Mouse (Mus musculus) MEL (cell line): Measurements from ENCODE around the gene Trir. TPM values are rescaled to one million over a fixed set of nuclear protein-coding genes. Genes with fewer than 3 reads are reported as not detected.

Source experiments
- DNase-seq: peaks from one replicate; pipeline ENCODE4 v3.0.0; 2011; ENCODE audit warnings: low read depth, low spot score
- H3K27ac ChIP-seq: 2 replicates; pipeline ENCODE4 v1.5.1; 2012; ENCODE audit warnings: low read depth, mild to moderate bottlenecking, control low read depth, low read length, moderate library complexity; ENCODE audit not compliant: control insufficient read depth
- H3K27me3 ChIP-seq, 2 experiments: fragments of 150-350 bp in 1 of 2; sonication (generic) in 1 of 2; 2 replicates each; pipeline ENCODE4 v1.6.1; 2012; ENCODE audit warnings: low read length in 2 of 2, mild to moderate bottlenecking in 2 of 2, improper control_type of control experiment in 1 of 2, moderate library complexity in 1 of 2; ENCODE audit not compliant: insufficient read depth in 2 of 2, control insufficient read depth in 1 of 2
- H3K36me3 ChIP-seq, 2 experiments: 2 replicates each; pipeline ENCODE4 v1.6.1; 2012 to 2014; ENCODE audit warnings: low read length in 2 of 2, improper control_type of control experiment in 1 of 2, inconsistent platforms in 1 of 2, mild to moderate bottlenecking in 1 of 2; ENCODE audit not compliant: insufficient read depth in 2 of 2, control insufficient read depth in 1 of 2
- H3K4me1 ChIP-seq, 2 experiments: fragments of 150-350 bp in 1 of 2; sonication (generic) in 1 of 2; 2 replicates each; pipeline ENCODE4 v1.6.1; 2012; ENCODE audit warnings: low read length in 2 of 2, improper control_type of control experiment in 1 of 2, mild to moderate bottlenecking in 1 of 2; ENCODE audit not compliant: insufficient read depth in 2 of 2, control insufficient read depth in 1 of 2
- H3K4me3 ChIP-seq, 2 experiments: fragments of 150-350 bp in 1 of 2; sonication (generic) in 1 of 2; 2 replicates each; pipeline ENCODE4 v1.5.1; 2012; ENCODE audit warnings: low read depth in 2 of 2, low read length in 2 of 2, mild to moderate bottlenecking in 2 of 2, moderate library complexity in 2 of 2, control low read depth in 1 of 2, improper control_type of control experiment in 1 of 2; ENCODE audit not compliant: control insufficient read depth in 1 of 2, insufficient read depth in 1 of 2
- H3K79me2 ChIP-seq: 2 replicates; pipeline ENCODE4 v1.6.1; 2012; ENCODE audit warnings: mild to moderate bottlenecking, low read length, moderate library complexity; ENCODE audit not compliant: control insufficient read depth, poor library complexity, insufficient read depth
- H3K9ac ChIP-seq: 2 replicates; pipeline ENCODE4 v1.6.1; 2012; ENCODE audit warnings: low read depth, mild to moderate bottlenecking, control low read depth, low read length, moderate library complexity; ENCODE audit not compliant: control insufficient read depth, poor library complexity, severe bottlenecking
- H3K9me3 ChIP-seq: fragments of 150-350 bp; sonication (generic); replicated peaks from 2 replicates; pipeline ENCODE4 v1.6.1; 2012; ENCODE audit warnings: mild to moderate bottlenecking, low read length, improper control_type of control experiment, moderate library complexity; ENCODE audit not compliant: insufficient read depth
- CHD1 ChIP-seq: IDR thresholded peaks from 2 replicates; pipeline ENCODE4 v1.6.1; 2012; ENCODE audit warnings: low read depth, mild to moderate bottlenecking, inconsistent platforms, low read length, improper control_type of control experiment
- CTCF ChIP-seq, 3 experiments: IDR thresholded peaks in 2 of 3; conservative IDR thresholded peaks in 1 of 3; 2 replicates each; pipeline ENCODE4 v1.5.1; 2011 to 2012; ENCODE audit warnings: low read length in 3 of 3, low read depth in 2 of 3, mild to moderate bottlenecking in 2 of 3, improper control_type of control experiment in 1 of 3, inconsistent platforms in 1 of 3, mixed read lengths in 1 of 3, moderate library complexity in 1 of 3; ENCODE audit not compliant: control insufficient read depth in 1 of 3, insufficient read depth in 1 of 3, poor library complexity in 1 of 3, severe bottlenecking in 1 of 3
- ELF1 ChIP-seq: IDR thresholded peaks from 2 replicates; pipeline ENCODE4 v1.6.1; 2014; ENCODE audit warnings: low read depth, mild to moderate bottlenecking, inconsistent platforms, low read length, improper control_type of control experiment, moderate library complexity
- EP300 ChIP-seq, 2 experiments: IDR thresholded peaks; 2 replicates each; pipeline ENCODE4 v1.6.1; 2011; ENCODE audit warnings: improper control_type of control experiment in 2 of 2, low read length in 2 of 2, low read depth in 1 of 2, mild to moderate bottlenecking in 1 of 2
- ETS1 ChIP-seq: IDR thresholded peaks from 2 replicates; pipeline ENCODE4 v1.6.1; 2012; ENCODE audit warnings: low read depth, mild to moderate bottlenecking, inconsistent platforms, low read length, improper control_type of control experiment, moderate library complexity
- JUND ChIP-seq: IDR thresholded peaks from 2 replicates; pipeline ENCODE4 v1.6.1; 2011; ENCODE audit warnings: low read depth, mild to moderate bottlenecking, improper control_type of control experiment, low read length
- MAFK ChIP-seq: IDR thresholded peaks from 2 replicates; pipeline ENCODE4 v1.6.1; 2011; ENCODE audit warnings: low read depth, mild to moderate bottlenecking, low read length, improper control_type of control experiment, borderline replicate concordance
- MAX ChIP-seq: IDR thresholded peaks from 2 replicates; pipeline ENCODE4 v1.6.1; 2011; ENCODE audit warnings: low read length, improper control_type of control experiment
- MXI1 ChIP-seq: IDR thresholded peaks from 2 replicates; pipeline ENCODE4 v1.6.1; 2011; ENCODE audit warnings: mild to moderate bottlenecking, low read depth, low read length, improper control_type of control experiment
- MYC ChIP-seq: IDR thresholded peaks from 2 replicates; pipeline ENCODE4 v1.6.1; 2011; ENCODE audit warnings: low read depth, mild to moderate bottlenecking, low read length, improper control_type of control experiment, moderate library complexity
- POLR2A ChIP-seq, 2 experiments: IDR thresholded peaks; 2 replicates each; pipeline ENCODE4 v1.6.1; 2011 to 2012; ENCODE audit warnings: low read length in 2 of 2, mild to moderate bottlenecking in 2 of 2, control low read depth in 1 of 2, improper control_type of control experiment in 1 of 2, low read depth in 1 of 2, moderate library complexity in 1 of 2; ENCODE audit not compliant: control insufficient read depth in 1 of 2, insufficient read depth in 1 of 2, poor library complexity in 1 of 2
- POLR2AphosphoS2 ChIP-seq: IDR thresholded peaks from 2 replicates; pipeline ENCODE4 v1.6.1; 2011; ENCODE audit warnings: low read length, improper control_type of control experiment
- POLR2AphosphoS5 ChIP-seq: IDR thresholded peaks from 2 replicates; pipeline ENCODE4 v1.6.1; 2012; ENCODE audit warnings: low read depth, borderline replicate concordance, mild to moderate bottlenecking, inconsistent platforms, low read length, moderate library complexity, mixed read lengths
- RAD21 ChIP-seq: IDR thresholded peaks from 2 replicates; pipeline ENCODE4 v1.6.1; 2011; ENCODE audit warnings: mild to moderate bottlenecking, low read depth, low read length, improper control_type of control experiment
- SIN3A ChIP-seq: IDR thresholded peaks from 2 replicates; pipeline ENCODE4 v1.6.1; 2012; ENCODE audit warnings: low read length, improper control_type of control experiment, inconsistent platforms
- TBP ChIP-seq: IDR thresholded peaks from 2 replicates; pipeline ENCODE4 v1.8.0; 2011; ENCODE audit warnings: low read depth, low read length, improper control_type of control experiment
- UBTF ChIP-seq: IDR thresholded peaks from 2 replicates; pipeline ENCODE4 v1.6.1; 2012; ENCODE audit warnings: low read depth, mild to moderate bottlenecking, inconsistent platforms, low read length, improper control_type of control experiment, moderate library complexity, borderline replicate concordance; ENCODE audit not compliant: insufficient read depth
- USF1 ChIP-seq: IDR thresholded peaks from 2 replicates; pipeline ENCODE4 v1.6.1; 2014; ENCODE audit warnings: low read depth, mild to moderate bottlenecking, inconsistent platforms, low read length, improper control_type of control experiment, moderate library complexity
- ZKSCAN1 ChIP-seq: IDR thresholded peaks from 2 replicates; pipeline ENCODE4 v1.6.1; 2012; ENCODE audit warnings: low read depth, mild to moderate bottlenecking, inconsistent platforms, low read length, improper control_type of control experiment, moderate library complexity
- polyA plus RNA-seq, 2 experiments: library from polyadenylated mRNA; stranded (reverse) in 1 of 2; unstranded in 1 of 2; fragments of >175 nt in 1 of 2; fragments of >200 nt in 1 of 2; gene quantifications; 2 replicates each; pipeline versions ENCODE4 v1.2.1 to v1.2.4; 2012; ENCODE audit warnings: low replicate concordance in 2 of 2, low read depth in 1 of 2; ENCODE audit not compliant: insufficient read length in 2 of 2, insufficient read depth in 1 of 2, missing spikeins in 1 of 2
- total RNA-seq: library from RNA; depleted of rRNA; stranded (reverse); fragments of 300-350 nt; gene quantifications from 2 replicates; pipeline ENCODE4 v1.2.3, GENCODE M21; 2012

Gene Trir
- total and polyA plus RNA-seq, 3 experiments, result 264 to 442 (median 283) TPM

- peaks cover 8 to 22% of the 10 kb centered on the region in 2 experiments for H3K36me3 ChIP-seq
- peaks cover 38% of the 10 kb centered on the region for H3K79me2 ChIP-seq
- H3K9me3 ChIP-seq, result no peaks in the 10 kb centered on the region
- no peak for DNase-seq
- H3K4me3 ChIP-seq, result peak overlapping the region; percentile 65 to 88
- TF ChIP-seq MAFK (peak; percentile 83; the same call in 1 of the 2 replicates), ETS1 (no peak), JUND (no peak), MAX (no peak), POLR2A (IDR thresholded peaks at IDR 0.05; ENCODE audit: control insufficient read depth in 1 of 2, insufficient read depth in 1 of 2, low read depth in 1 of 2, low read length in 2 of 2, poor library complexity in 1 of 2) (peak in 1 of 2 experiments; percentile 25; a peak in 1 of 4 replicates), TBP (no peak), UBTF (no peak), CTCF (IDR thresholded peaks at IDR 0.05 in 2 of 3, conservative IDR thresholded peaks at IDR 0.05 in 1 of 3; ENCODE audit: control insufficient read depth in 1 of 3, insufficient read depth in 1 of 3, low read depth in 2 of 3, low read length in 3 of 3, poor library complexity in 1 of 3, severe bottlenecking in 1 of 3) (no peak), EP300 (IDR thresholded peaks at IDR 0.05; ENCODE audit: low read depth in 1 of 2, low read length in 2 of 2) (no peak), ELF1 (no peak)
- H3K4me1 ChIP-seq, result peaks cover 3 to 9% of the 10 kb centered on the region in 2 experiments
- H3K27ac ChIP-seq, result peak overlapping the region; percentile 97
- peak overlapping the region; percentile 96 for H3K9ac ChIP-seq
- no peaks in the 10 kb centered on the region for H3K27me3 ChIP-seq
Observed at GRCm38 (mm10) chr8:85035165-85035727, 8.6 kb downstream of the Trir start.

- TF ChIP-seq CHD1 (no peak), USF1 (peak; percentile 62), SIN3A (peak; percentile 47; the same call in 1 of the 2 replicates), ETS1 (no peak), POLR2AphosphoS5 (0 out of 2 replicates have a peak, but pooled peaks have one; percentile 23), UBTF (no peak), ZKSCAN1 (peak; percentile 35; the same call in 1 of the 2 replicates), MAFK (no peak), ELF1 (no peak), MAX (peak; percentile 85), MYC (no peak; the same call in 1 of the 2 replicates), TBP (peak; percentile 80), MXI1 (peak; percentile 81), RAD21 (no peak), CTCF (IDR thresholded peaks at IDR 0.05 in 2 of 3, conservative IDR thresholded peaks at IDR 0.05 in 1 of 3; ENCODE audit: control insufficient read depth in 1 of 3, insufficient read depth in 1 of 3, low read depth in 2 of 3, low read length in 3 of 3, poor library complexity in 1 of 3, severe bottlenecking in 1 of 3) (no peak), POLR2AphosphoS2 (peak; percentile 42), JUND (no peak)
- H3K27me3 ChIP-seq, result no peaks in the 10 kb centered on the region
- H3K4me1 ChIP-seq, result peaks cover 3 to 13% of the 10 kb centered on the region in 2 experiments
- peaks cover 44% of the 10 kb centered on the region for H3K79me2 ChIP-seq
- no peaks in the 10 kb centered on the region for H3K9me3 ChIP-seq
- DNase-seq, result peak; percentile 77
- H3K9ac ChIP-seq, result peak overlapping the region; percentile 96
- peak overlapping the region; percentile 65 to 88 for H3K4me3 ChIP-seq
- H3K36me3 ChIP-seq, result peaks cover 5 to 25% of the 10 kb centered on the region in 2 experiments
- H3K27ac ChIP-seq, result peak overlapping the region; percentile 97
Observed at GRCm38 (mm10) chr8:85035728-85036310, 9.2 kb downstream of the Trir start.
